Mouse (Mus musculus) lung, adult 10 weeks (tissue): ENCODE results near the gene Gm6164. TPM values are rescaled to one million over a fixed set of nuclear protein-coding genes. Genes with fewer than 3 reads are reported as not detected.

Experiments used
- polyA plus RNA-seq: library from polyadenylated mRNA; stranded (reverse); fragments of 350-450 nt; fragmentation: Illumina TruSeq; extraction: RNeasy Lipid Tissue Mini Kit (QIAGEN cat#74804); gene quantifications from one replicate; pipeline ENCODE4 v1.2.3, GENCODE M21; 2014; ENCODE audit warnings: low read depth, low replicate concordance; ENCODE audit not compliant: insufficient read depth

Gene Gm6164
- not detected for polyA plus RNA-seq

DNA sequence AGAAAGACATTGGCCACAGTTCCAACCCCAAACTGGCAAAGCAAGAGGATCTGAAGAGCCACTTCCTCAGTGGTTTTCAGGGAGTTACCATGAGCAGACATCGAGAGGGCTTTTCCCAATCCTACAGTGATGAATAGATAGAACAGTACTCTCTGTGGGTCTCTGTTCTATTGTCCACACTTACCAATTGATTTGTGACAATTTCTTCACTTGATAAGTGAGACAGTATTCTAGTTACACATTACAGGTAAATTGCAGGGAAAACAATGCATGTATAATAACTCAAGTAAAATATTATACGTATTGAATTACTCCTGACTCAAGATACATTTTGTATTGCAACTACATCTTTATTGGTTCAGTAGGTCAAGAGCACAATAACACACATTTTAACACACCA lies at the start of gene Gm6164:
Gene Gm6164, minus strand, starts transcription at position 101 of the 400 bp plus-strand sequence.

DNA sequence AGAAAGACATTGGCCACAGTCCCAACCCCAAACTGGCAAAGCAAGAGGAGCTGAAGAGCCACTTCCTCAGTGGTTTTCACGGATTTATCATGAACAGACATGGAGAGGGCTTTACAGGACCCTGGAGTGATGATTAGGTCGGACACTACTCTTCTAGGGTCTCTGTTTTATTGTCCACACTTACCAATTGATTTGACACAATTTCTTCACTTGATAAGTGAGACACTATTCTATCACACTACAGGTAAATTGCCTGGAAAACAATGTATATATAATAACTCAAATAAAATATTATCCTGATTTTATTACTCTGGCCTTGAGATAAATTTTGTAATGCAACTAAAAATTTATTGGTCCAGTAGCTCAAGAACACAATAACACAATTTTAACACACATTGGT lies 28.3 kb upstream of the Gm6164 start, which contains the start of gene Gm4498:
Gene Gm4498, minus strand, starts transcription at position 101 of the 400 bp plus-strand sequence.

DNA sequence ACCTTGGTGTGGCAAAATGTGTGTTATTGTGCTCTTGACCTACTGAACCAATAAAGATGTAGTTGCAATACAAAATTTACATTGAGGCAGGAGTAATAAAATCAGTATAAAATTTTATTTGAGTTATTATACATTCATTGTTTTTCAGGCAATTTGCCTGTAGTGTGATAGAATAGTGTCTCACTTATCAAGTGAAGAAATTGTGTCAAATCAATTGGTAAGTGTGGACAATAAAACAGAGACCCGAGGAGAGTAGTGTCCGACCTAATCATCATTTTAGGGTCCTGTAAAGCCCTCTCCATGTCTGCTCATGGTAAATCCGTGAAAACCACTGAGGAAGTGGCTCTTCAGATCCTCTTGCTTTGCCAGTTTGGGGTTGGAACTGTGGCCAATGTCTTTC lies 12.0 kb downstream of the Gm6164 start, which contains the start of gene Vmn1r95:
Gene Vmn1r95, plus strand, starts transcription at position 301 of the 400 bp plus-strand sequence.

DNA sequence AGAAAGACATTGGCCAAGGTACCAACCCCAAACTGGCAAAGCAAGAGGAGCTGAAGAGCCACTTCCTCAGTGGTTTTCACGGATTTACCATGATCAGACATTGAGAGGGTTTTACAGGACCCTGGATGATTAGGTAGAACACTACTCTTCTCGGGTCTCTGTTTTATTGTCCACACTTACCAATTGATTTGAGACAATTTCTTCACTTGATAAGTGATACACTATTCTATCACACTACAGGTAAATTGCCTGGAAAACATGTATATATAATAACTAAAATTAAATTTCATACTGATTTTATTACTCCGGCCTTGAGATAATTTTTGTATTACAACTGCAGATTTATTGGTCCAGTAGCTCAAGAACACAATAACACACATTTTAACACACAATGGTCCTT lies 37.1 kb downstream of the Gm6164 start, which contains the start of gene Vmn1r94:
Gene Vmn1r94, minus strand, starts transcription at position 101 of the 400 bp plus-strand sequence.

Other genes starting within 250 kb of the Gm6164 start
- not detected for gene Ceacam20, start 240.2 kb downstream of the Gm6164 start, polyA plus RNA-seq
- gene Nlrp9b, start 214.1 kb downstream of the Gm6164 start, polyA plus RNA-seq = not detected
- not detected for gene Vmn1r91, start 105.9 kb downstream of the Gm6164 start, polyA plus RNA-seq
- gene Gm16442, start 83.0 kb downstream of the Gm6164 start, polyA plus RNA-seq = not detected
- not detected for gene Vmn1r93, start 66.5 kb downstream of the Gm6164 start, polyA plus RNA-seq
- gene Vmn1r94, start 37.2 kb downstream of the Gm6164 start, polyA plus RNA-seq = not detected
- not detected for gene Vmn1r95, start 11.9 kb downstream of the Gm6164 start, polyA plus RNA-seq
- not detected for gene Gm4498, start 28.2 kb upstream of the Gm6164 start, polyA plus RNA-seq
- not detected for gene Gm5890, start 57.2 kb upstream of the Gm6164 start, polyA plus RNA-seq
- not detected for gene Gm4133, start 128.5 kb upstream of the Gm6164 start, polyA plus RNA-seq
- gene Gm5728, start 169.8 kb upstream of the Gm6164 start, polyA plus RNA-seq = not detected
- not detected for gene Vmn1r100, start 212.3 kb upstream of the Gm6164 start, polyA plus RNA-seq
- gene Vmn1r101, start 237.0 kb upstream of the Gm6164 start, polyA plus RNA-seq = not detected